Mouse (Mus musculus) heart, postnatal 4 days (tissue): ENCODE data around the gene Bbx. TPM values are rescaled to one million over a fixed set of nuclear protein-coding genes. Genes with fewer than 3 reads are reported as not detected.
A peak's percentile ranks its signal among the peaks of the same experiment; 100 is the strongest.

Experiments used
- DNase-seq: peaks from one replicate; pipeline ENCODE4 v3.0.0; 2021
- total RNA-seq, 2 experiments: library from RNA; stranded (reverse); gene quantifications; 2 replicates each; pipeline ENCODE4 v1.2.3; 2021

Bbx gene
- total RNA-seq, 2 experiments from 2014 or later = 20.0 to 20.6 TPM

DNA sequence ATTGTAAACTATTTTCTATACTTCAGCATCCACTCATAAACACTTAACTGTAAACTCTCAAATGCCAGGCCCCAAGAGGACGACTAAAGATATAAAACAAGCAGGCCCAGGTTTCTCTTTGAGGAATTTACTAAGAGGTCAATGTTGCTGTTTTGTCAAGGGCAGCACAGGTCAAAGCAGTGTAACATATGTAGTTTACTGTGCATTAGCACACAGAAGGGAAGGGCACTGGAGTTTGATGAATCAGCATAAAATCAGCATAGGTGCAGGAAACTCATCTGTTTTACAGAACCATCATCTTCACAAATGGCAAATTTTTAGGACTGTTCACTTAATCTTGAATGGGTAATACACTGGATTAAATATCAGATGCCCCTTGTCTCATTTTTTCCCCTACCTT, 205.9 kb downstream of the Bbx start:
- no peak for DNase-seq

DNA sequence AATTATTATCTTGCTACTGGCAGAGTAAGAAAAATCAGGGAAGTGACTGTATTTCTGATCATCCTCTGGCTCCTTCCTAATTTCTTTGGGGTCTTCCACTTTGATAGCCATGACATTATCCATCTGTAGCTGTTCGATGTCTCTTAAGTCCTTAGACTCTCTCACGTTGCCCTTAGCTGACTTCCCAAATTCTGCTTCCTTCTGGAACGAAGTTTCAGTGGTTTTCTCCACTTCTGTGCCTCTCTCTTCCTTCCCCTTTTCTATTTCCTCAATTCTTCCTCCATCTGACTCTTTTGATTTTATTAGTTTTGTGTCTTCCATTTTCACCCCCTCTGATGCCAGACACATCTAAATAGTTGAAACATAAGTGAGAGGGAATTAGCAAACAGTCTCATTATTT, 207.2 kb downstream of the Bbx start:
- no peak for DNase-seq

DNA sequence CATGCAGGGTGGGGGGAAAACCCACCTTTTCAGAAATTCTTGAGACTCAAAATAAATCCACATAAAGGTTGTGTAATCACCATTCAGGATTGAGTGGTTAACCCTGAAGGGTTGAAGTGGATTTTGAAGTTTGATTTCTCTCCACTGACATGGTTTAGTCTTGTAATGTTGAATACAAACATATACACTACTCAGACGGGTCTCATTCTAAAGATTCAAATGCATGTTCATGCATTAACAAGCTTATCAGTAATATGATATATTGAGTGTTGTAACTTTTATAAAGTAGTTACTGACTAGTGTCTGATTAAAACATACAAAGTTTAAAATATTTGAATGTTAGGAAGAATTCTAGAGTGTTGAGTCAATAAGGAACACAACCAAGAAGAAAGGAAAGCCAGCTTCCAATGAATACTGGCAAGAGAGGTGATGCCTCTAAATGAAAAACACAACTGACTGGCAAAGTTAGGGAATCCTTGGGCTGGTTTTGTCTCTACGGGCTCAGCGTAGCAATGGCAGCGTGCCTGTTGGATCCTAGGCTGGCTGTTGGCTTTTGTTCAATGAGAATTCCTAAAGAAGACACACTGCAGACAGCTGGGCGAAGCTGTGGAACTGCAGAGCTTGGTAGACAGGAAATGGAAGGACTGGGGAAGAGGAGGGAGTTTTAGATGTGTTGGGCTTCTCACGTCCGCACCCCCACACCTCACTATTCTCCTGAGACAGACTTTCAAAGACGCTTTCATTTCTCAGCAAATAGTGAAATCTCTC, 211.3 kb downstream of the Bbx start:
- peak; percentile 62 for DNase-seq

DNA sequence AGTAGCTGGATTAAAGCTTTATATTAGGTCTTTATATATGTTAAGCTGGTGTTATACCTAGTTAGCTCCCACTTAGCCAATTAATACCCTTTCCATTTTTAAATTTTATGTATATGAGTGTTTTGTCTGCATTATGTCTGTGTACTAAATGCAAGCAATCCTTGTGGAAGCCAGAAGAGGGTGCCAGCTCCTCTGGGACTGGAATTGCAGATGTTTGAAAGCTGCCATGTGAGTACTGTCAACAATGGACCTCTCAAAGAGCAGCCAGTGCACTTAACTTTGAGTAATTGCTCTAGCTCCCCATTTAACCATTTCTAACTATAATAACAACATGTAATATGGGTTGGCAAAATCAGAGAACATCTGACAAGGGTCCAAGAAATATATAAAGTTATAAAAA, 215.1 kb downstream of the Bbx start:
- no peak for DNase-seq

DNA sequence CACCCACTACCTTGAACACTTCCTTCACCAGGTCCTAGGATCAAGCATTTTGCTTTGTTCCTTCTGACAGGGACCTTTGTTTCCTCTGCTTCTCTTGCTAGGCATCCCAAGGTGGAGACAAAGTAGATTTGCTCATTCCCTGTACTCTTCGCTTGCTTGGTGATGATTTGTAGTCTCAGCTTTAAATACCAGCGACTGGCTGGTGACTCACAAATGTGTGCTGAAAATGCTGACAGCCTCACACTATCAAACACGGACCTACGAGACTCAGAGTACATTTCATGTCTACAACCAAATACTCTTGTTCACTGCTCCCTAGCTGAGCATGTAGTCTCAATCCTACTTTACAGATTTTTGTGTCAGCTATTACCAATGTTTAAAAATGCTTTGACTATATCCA, 220.5 kb downstream of the Bbx start:
- no peak for DNase-seq

DNA sequence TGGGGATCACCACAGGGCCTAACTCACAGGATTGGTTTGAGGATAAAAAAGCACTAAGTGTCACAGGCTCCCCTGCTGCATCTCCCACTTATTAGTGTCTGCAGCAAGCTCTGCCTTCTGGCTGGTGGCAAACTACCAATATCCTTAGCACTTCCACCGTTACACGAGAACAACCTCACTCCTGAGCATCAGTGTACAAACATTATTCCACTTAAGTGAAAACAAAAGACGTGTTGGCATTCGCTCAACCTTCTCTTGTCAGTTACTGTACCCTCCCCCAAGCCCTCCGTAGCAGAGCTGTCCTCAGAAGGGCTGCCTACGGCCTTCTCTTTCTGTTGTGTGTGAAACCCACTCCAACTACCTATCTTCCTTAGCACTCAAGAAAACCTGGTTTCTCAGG, 221.0 kb downstream of the Bbx start:
- DNase-seq = no peak

DNA sequence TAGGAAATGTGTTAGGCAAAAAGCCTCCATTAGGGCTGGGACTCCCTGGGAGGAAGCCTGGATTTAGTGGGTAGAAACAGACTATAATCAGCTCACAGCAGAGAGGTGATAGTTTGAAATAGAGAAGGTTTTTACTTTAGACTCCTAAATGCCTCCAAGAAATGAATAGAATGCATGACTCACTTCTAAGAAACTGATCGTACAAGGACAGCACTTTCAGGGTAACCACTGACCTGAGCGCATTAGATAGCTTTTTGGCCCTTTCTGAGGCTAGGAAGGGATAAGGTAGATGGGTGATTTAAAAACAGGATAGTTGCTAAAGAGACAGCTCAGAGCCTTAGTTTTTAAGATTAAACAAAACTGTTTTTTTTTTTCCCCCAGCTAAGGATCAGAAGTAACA, 221.4 kb downstream of the Bbx start:
- DNase-seq = no peak

DNA sequence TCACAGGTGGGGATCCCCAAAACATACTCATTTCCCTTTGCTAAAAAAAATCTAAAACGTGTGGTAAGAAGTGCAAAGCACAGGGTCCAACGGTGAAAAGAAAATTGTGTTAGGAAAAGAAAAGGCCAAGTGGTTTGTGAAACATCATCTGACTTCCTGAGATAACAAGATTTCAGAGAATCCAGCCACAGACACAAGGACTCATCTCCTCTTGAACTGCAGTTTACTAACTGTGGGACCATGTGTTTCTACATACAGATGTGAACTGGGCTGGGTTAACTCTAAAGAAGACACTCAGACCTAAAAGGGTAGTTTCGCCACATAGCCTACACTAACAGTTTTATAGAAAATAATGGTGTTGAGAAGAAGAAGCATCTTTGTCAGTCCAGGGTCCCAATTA, 227.2 kb downstream of the Bbx start:
- no peak for DNase-seq

DNA sequence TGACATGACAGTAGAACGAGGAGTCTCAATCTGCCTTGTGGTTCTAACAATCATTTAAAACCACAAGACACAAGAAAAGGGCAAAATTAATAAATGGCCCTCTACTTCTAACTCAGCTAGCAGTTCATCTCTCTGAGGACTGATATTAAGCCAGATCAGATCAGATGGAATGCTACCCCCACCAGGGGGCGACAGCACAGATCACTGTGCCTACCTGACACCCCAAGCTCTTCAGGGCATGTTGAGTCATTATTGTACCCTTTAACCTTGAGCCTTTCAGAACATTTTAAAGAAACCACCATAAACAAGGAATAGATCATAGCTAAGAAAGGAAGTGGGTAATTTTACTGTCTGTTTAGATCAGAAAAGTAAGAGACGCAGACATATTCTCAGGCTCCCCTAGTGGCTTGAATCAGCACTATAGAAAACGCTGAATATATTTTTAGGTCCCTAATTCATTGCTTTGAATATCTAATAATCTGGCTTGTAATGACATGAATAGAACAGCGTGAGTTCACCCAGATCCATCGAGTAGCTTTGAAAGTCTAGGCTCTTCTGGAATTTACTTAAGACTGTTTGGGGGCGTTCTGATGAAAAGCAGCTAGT, 230.5 kb downstream of the Bbx start:
- DNase-seq = peak; percentile 22

DNA sequence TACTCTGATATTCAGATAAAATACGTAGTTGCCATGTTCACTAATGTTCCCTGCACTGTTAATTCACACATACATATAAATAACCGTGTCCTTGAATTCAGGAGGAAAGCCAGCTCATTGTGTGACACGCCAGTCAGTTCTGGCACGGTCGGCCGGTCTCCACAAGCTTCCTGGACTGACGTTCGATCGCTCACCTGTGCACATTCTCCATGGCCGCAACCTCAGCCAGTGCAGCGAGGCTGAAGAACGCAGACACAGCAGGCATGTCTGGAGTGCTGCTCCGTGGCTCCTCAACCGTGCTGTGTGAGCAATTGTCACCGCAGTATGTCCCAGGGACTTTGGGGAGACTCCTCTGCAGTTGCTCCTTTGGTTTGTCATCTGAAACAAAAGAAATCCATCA, 232.0 kb downstream of the Bbx start:
- DNase-seq = no peak

DNA sequence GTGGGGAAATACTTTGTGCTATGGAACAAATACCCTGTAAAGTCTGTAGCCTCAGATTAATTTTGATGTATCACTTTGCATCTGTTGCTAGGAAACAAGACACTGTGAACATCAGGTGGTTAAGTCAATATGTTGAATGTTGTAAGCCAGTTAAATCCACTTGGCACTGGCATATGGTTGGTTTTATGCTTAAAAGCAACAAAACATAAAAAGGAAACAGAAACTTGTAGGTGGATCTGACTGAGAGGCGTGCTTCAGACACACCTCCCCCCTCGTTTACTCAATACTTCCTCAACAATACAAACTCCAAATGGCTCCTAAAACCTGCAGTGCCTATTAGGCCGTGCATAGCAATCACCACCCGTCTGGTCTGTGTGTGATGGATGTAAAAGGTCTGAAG, 236.1 kb downstream of the Bbx start:
- DNase-seq = no peak

DNA sequence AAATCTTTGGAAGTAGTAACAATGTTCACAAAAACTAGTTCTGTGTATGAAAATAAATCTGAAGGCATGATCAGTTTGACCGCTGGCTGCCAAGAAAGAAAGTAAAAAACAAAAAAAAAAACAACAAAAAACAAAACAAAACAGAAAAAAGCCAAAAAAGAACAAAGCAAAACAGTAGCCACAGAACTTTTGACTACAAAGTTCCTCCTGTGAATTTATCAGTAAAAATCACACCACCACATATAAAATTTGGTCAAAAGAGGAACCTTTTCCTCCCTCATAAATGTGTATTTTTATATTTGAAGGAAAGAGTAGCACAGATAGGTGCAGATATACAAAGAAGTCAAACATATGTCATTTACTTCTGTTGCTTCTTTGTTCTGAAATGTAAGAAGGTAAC, 239.6 kb downstream of the Bbx start:
- no peak for DNase-seq

DNA sequence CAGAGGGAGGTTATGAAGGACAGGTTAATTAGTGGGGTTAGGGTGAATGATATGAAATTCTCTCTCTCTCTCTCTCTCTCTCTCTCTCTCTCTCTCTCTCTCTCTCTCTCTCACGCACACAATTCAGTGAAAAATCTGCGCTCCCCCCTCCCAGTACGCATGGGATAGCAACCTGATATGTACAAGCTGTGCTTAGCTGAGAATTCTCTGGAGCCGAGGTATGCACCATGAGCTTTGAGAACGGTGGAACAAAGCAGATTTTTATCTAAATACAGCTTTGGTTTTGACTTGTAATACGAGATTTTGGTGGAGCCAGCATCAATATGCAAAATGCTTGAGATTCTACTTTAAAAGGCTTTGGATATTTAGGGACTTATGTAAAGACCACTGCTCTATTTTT, 243.1 kb downstream of the Bbx start:
- no peak for DNase-seq

DNA sequence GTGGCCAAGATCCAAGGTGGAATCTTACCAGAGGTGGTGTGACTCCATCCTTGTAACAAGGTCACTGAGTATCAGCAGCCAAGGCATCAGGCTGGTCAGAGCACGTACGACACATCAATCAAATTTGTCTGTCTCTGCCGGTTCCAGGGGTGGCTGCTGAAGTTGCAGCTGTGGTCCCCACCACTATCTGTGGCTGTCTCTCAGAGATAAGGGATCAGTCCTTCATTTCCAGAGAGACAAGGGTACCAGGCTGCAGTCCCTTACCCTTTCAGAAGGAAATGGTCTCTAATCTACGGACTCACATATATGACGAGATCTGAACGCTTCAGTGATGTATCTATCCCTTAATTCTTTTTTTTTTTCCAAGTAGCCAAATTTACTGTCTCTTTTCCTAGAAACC, 245.6 kb downstream of the Bbx start:
- DNase-seq = no peak

DNA sequence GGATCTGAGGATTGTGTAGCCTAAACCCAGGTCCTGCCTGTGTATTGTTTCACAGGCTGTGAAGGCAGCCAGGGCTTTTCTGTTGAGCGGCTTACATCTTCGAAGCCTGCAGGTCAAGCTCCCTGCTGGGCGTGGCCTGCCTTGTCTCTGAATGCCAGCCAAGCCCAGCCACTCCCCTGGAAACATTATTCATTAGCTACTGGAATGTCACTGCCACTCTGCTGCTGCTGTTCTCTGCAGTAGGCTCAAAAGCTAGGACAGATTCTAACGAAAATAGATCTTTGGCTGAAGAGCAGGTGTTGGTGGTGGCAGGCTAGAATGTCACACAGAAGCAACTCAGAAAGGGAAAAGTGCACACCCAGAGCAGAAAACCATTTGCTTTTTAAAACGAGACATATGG, 247.1 kb downstream of the Bbx start:
- DNase-seq = peak; percentile 70

DNA sequence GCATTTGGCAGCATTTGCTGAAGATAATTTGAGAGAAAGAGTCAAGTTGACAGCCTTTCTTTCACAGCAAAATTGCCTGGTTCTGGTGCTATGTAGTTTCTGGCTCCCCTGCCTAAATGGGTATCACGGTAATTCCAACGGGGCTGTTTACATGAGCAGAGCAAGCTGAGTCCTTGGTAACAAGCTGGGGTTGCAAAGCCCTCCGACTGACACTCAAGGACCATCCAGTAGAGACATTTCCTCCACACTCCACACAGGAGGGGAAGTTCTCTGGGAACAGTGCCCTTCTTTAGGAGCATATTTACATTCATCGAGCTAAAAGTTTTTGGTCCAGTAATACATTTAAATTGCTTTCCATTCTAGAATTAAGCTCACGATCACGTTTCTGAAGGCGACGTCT, 249.2 kb downstream of the Bbx start:
- DNase-seq = no peak

DNA sequence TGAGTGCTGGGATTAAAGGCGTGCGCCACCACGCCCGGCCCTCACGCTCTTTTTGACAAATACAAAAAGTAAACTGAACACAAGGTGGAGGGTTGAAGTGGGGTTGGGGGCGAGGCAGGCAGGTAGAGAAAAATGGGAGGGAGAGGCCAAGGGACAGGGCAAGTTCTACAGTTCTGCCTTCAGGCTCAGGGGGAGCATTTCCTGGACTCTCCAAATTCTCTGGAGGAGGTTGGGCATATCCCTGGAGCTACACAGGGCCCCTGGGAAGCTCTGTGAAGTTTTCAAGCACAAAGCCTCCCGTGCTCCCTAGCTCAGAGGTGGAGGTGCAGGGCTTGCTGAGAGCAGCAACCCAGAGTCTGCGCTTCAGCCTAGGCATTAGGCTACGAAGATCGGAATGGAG, 249.6 kb downstream of the Bbx start:
- no peak for DNase-seq

DNA sequence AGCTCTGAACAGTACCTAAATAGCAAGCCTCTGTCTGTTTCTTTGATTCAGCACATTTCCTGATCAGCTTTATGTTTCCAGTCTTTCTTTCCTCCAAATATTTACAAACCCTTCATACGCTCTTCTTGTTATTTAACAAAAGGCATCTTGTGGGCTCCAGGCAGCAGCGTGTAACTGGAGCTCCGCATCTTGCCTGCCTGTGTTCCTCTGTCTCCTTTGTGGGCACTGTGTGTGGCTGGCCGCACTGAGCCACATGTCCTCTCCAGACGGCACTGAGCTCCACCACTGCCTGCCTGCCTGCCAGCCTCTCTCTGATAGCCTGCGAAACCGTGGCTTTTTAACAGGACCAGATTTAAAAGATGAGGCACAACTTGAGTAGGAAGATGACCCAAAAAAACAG, 259.4 kb downstream of the Bbx start:
- DNase-seq = no peak

DNA sequence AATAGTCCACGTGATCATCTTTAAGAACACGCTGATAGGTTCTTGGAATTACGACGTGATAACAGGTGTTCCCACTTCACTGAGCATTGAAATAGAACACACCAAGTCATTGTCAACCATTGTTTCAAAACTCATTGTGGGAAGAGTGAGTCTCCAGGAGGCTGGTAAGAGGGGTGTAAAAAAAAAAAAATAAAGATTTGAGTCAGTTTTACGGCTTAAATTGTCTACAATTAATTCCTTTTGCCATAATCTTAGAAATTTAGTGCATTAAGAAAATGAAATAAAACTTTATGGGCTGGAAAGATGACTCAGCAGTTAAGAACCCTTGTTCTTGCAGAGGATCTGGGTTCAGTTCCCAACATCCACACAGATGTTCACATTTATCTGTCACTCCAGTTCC, 261.4 kb downstream of the Bbx start:
- no peak for DNase-seq

DNA sequence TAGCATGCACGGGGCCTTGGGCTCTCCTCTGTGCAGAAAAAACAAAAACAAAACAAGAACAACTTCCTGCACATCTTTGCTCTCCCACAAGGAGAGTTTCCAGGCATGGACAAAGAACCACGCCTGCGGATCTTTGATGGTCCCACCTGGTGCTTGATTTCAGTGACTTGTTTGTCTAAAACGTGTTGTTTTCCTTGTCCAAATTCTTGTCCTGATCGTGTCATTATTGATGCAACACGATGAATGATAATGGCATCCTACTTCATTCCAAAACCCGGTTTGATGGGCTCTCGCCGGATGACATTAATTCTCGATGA, 264.2 kb downstream of the Bbx start:
- DNase-seq = no peak

DNA sequence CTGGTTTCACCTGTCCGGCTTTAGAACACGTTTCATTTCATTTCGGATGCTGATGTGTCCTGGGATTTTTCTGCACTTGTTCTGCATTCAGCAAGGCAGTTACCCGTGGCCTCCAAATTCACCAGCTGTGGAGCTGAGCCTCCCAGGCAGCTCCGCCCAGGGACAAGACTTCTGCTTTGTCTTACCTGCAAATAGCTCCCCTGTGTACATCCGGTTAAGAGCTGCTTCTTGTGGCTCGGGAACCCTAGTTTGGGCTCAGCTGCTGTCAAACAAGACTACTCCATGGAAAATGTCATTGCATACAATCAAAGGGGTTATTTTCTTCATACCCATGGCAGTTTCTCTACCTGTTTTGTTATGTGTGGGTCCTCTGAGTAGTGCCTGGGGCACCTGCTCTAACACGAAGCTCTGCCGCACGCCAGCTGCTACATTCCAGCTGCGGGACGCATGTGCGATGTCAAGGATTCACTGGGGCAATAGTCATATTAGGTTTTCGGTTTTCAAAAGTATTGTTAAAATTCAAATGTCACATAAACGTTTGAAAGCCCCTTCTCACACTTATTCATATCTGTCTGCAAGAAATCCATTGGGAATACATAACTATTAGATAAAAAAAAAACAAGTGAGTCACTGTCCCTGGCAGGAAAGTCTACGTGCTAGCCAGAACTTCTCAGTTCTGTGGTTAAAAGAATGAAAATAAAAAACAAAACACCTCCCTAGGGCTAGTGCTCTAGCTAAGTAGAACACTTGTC, 264.8 kb downstream of the Bbx start:
- no peak for DNase-seq

DNA sequence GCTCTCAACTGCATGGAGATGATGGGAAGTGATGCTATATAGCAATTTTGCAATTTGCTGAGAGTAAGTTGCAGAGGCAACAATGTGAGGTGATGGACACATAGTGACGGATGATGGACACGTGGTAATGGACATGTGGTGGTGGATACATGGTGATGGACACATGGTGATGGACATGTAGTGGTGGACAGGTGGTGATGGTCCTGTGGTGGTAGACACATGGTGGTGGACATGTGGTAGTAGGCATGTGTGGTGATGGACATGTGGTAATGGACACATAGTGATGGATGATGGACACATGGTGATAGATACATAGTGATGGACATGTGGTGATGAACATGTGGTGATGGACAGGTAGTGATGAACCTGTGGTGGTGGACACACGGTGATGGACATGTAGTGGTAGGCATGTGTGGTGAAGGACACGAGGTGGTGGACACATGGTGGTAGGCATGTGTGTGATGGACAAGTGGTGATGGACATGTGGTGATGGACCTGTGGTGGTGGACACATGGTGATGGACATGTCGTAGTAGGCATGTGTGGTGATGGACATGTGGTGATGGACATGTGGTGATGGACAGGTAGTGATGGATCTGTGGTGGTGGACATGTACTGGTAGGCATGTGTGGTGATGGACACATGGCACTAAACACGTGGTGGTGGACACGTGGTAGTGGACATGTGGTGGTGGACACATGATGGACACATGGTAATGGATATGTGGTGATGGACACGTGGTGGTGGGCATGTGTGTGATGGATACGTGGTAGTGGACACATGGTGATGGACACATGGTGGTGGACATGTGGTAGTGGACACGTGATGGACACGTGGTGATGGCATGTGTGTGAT, 271.5 kb downstream of the Bbx start:
- no peak for DNase-seq

DNA sequence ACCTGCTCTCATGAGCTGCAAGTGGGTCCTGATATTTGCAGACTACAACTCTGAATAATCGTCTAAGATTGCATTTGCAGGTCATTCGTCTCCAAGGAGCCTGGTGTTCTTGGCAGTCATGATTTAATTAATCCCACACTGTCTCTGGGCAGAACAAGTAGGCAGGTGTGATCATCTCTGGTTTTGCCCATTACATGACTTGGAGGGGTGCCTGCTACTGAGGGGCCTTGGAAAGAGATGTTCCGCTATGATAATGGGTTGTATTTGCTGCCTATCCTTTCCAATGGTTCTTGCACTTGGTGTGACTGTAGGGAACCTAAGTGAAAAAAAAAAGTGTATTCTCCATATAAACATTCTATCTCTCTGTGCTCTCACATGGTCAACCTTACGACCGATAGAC, 273.6 kb downstream of the Bbx start:
- DNase-seq = no peak
